Mouse (Mus musculus): Measurements from ENCODE around the gene Hist1h4f.
A peak's percentile ranks its signal among the peaks of the same experiment; 100 is the strongest.

Gene Hist1h4f

DNA sequence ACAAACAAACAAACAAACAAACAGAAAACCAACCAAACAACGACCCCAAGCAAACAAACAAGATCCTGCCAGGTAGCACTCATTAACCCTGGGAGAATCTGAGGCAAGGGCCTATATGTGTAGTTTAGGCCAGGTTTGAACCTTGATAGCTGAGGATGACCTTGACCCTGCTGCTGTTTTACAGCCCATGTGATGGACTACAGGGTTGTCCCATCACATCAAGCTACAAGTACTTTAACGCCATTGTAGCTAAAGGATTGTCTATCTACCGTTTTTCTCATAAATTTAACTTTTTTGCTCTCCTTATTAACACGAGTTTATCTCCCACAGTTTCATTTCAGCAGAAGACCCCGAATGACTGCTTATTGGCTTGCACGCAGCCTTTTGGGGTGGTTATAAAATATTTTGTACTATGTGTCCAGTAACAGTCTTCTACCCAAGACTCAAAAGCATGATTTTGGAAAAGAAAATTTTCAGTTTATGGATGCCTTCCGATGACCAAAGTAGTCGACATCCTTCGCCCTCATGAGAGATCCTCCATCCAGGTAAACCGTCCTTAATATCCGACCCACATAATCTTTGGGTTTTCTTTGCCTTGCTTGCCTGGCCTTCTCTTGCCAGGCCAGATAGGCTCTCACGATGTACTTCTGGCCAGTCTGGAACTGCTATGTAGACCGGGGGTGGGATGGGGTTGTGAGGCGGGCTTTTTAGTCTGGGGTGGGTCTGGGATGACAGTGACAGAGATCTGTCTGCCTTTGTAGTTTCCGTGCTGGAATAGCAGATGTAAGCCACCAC lies 35.4 kb downstream of the Hist1h4f start:
- DNase-seq (ENCODE audit: low spot score in 2 of 2): no peak

DNA sequence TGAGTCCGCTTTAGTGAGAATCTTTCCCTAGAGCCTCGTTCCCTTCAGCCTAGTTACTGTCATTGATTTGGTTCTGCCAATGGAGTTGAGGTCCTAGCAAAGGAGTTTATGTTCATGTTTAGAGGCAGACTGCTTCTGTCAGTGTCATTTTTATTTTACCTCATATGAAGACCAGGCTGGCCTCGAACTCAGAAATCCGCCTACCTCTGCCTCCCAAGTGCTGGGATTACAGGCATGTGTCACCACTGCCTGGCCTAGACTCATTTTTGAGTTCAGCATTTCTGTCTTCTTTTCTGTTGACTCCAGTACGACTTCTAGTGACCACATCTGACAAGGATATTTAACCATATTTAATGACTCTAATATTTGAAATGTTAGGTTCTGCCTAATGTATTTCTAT lies 36.2 kb downstream of the Hist1h4f start:
- DNase-seq (ENCODE audit: low spot score in 2 of 2): no peak

DNA sequence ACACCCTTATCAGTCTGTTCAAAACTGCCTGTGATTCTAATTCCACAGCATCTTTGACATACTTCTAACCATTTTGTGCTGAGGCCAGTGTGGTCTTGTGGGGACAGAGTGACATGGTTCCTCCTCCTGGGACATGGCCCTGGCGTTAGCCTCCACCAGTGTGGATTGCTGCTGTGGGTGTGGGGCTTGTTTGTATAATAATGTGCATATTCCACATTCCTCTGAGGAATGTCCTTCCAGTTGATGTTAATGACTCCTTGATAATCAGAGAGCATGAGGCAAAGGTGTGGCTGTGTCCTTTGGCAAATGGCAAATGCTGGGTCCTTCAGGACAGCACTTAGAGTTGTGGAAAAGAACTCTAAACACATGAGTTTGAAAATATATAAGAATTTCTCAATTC lies 37.9 kb downstream of the Hist1h4f start:
- no peak for DNase-seq (ENCODE audit: low spot score in 2 of 2)

DNA sequence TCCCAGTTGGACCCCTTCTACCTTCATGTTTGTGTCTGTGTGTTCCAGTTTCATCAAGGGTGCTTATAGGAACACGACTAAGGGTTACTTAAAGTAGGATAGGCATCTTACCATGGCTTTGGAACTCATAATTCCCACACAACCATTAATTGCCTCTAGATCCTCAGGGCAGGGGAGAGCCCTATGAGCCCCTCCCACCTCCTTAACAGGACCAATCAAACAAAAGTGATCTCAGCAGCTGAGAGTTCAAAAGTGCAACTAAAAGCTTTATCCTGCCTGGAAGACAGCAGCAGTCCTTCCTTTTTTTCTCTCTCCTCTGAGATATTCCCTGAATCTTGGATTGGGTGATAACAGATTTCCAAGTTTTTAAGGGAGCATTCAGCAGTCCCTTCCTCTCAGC lies 41.3 kb downstream of the Hist1h4f start:
- no peak for DNase-seq (ENCODE audit: low spot score in 2 of 2)

DNA sequence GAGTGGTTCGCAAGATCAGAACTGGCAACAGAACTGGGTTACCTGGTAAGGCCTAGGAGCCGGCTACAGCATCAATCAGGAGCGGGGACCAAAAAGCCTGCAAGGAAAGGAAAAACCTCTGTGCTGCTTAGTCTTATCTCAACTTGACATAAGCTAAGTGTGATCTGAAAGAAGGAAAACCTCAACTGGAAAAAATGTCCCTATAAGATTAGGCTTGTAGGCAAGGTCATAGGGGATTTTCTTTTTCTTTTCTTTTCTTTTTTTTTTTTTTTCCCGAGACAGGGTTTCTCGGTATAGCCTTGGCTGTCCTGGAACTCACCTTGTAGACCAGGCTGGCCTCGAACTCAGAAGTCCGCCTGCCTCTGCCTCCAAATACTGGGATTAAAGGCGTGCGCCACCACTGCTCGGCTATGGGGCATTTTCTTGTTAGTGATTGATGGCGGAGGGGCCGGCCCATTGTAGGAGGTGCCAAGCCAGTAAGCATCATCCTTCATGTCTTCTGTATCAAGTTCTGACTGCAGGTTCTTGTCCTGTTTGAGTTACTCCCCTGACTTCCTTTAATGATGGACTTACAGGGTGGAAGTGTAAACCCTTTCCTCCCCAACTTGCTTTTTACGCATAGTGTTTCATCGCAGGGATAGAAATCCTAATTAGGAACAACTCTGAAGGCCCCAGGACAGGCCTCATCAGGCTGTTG lies 44.5 kb downstream of the Hist1h4f start:
- DNase-seq (ENCODE audit: low spot score in 2 of 2): no peak

DNA sequence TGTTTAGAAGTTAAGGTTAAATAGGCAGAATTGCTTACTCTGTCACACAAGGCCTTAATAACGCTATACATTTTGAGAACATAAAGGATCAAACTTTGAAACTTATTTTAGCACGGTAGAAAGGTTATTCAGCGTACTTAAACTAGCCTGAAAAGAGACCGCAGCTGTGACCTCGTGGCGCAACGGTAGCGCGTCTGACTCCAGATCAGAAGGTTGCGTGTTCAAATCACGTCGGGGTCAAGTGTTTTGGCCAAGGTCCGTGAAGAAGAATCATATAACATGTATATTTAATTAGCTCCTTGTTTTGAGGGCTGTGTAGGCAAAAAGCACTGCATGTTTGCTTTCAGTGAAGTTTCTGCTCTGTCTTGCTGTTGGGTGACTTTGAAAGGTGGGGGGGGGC lies 45.1 kb downstream of the Hist1h4f start:
- peak; percentile 80 to 91 for DNase-seq (ENCODE audit: low spot score in 2 of 2)

DNA sequence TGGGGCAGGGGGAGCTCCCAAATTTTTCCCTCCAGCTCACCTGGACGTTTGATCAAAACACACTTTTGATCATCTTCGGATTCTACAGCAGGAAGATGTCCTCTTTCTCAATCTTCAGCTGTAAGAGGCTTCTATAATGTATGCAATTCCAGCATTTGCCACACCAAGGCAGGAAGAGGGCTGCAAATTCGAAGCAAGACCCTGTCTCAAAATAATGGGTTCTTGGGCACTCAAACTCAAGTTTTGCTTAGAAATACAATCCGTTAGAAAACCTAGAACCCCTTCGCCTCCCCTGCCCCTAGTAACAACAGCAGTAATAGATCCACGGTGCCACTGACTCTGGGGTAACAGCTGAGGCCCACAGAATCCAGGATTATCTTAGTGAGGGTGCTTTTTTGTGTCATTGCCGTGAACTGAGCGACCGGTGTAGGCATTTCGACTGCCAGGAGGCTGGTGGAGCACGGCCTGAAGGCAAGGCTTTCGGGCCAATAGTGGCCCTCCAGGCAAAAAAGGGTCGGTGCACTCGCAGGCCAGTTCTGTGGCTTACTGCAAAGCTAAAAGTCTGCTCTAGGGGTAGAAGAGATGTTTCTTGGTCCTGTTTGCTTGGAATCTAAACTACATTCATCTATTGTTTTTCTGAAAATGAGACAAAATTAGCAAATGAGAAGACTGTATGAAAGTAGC lies 45.6 kb downstream of the Hist1h4f start:
- no peak for DNase-seq (ENCODE audit: low spot score in 2 of 2)

DNA sequence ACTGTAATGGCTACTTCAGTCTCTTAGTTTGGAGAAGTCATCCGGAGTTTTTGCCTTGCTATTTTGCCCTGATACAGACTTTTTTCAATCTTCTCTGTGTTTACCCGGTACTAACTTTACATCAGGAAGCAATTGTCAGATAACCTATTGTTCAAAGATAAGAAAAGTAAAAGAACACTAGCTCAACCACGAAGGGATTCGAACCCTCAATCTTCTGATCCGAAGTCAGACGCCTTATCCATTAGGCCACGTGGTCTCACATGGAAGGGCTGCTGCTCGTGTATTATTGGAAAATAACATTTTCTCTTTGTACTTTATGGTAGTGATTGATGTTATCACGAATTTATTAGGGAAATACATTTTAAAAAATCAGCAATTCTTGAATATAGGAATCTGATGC lies 47.7 kb downstream of the Hist1h4f start:
- peak; percentile 72 to 82 for DNase-seq (ENCODE audit: low spot score in 2 of 2)

DNA sequence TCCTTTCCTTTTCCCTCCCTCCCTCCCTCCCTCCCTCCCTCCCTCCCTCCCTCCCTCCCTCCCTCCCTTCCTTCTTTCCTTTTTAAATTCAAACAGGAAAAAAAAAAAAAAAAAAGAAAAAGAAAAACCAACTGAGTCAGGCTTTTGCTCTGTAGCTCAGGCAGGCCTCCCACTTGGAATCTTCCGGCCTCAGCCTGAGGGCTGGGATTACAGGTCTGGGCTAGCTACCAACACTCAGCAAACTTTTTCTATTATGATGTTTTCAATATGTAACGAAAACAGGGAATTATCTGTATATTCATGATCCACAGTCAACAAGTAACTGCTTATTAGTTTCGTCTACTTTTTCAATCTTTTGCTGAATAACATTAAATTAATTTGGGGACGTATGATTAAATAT lies 48.5 kb downstream of the Hist1h4f start:
- no peak for DNase-seq (ENCODE audit: low spot score in 2 of 2)

DNA sequence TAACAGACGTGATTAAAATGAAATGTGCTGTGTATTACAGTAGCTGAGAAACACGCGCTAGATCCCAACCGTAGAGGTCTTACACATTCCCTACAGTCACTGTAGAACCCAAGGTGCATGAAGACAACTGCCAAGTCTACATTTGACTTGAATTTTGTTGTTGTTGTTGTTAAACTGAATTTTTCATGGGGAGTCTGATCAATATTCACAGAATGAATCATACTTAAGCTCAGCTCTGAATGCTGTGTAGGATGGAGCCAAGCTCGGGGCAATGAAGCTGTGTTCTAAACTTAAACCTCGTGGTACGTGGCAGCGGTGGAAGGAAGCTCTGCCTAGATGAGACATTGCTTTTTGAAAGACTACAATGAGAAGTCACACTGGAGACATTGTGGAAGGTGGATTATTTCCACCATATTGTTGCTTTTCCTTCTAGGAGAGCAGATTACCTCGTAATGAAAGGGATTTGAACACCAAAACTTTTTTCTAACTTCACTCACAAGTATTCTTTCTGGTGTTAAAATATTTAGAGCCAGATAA lies 49.3 kb downstream of the Hist1h4f start:
- DNase-seq (ENCODE audit: low spot score in 2 of 2): no peak

DNA sequence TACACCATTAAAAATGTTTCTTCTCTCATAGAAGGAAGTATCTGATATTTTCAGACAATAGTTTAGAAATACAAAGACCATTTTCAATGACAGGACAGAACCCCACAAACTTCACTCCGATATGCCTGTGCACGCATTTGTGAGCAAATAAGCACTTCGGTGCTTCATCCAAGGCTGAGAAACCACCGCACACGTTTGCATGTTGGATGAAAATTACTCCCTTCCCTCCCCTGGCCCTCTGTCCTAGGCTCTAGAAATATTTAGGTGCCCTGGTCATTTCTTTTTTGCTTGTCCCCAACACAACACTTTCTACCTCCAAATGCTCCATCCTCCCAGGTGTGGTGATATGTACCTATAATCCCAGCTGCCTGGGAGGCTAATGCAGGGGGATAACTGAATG lies 49.9 kb downstream of the Hist1h4f start:
- no peak for DNase-seq (ENCODE audit: low spot score in 2 of 2)
